Mouse (Mus musculus) thymus, adult 2 months (tissue): Measurements from ENCODE around the gene Plekhb2. TPM values are rescaled to one million over a fixed set of nuclear protein-coding genes. Genes with fewer than 3 reads are reported as not detected.

Experiments
- DNase-seq: peaks from one replicate; pipeline ENCODE4 v3.0.0; 2021
- H3K27ac ChIP-seq: fragments of 200-500 bp; 2 replicates; pipeline ENCODE4 v1.5.1; 2012; ENCODE audit warnings: low read length, control low read depth; ENCODE audit not compliant: control insufficient read depth, insufficient read depth
- H3K27me3 ChIP-seq: fragments of 200-500 bp; 2 replicates; pipeline ENCODE4 v1.6.1; 2012; ENCODE audit warnings: mild to moderate bottlenecking, low read length, moderate library complexity, mixed read lengths; ENCODE audit not compliant: control insufficient read depth, insufficient read depth
- H3K36me3 ChIP-seq: fragments of 200-500 bp; 2 replicates; pipeline ENCODE4 v1.6.1; 2012; ENCODE audit warnings: mild to moderate bottlenecking, low read length, moderate library complexity; ENCODE audit not compliant: control insufficient read depth, insufficient read depth
- H3K4me1 ChIP-seq: fragments of 200-500 bp; replicated peaks from 2 replicates; pipeline ENCODE4 v1.6.1; 2012; ENCODE audit warnings: low read length; ENCODE audit not compliant: control insufficient read depth, insufficient read depth
- H3K4me3 ChIP-seq: fragments of 200-500 bp; 2 replicates; pipeline ENCODE4 v1.5.1; 2012; ENCODE audit warnings: mild to moderate bottlenecking, low read length, control low read depth, moderate library complexity; ENCODE audit not compliant: control insufficient read depth, insufficient read depth
- CTCF ChIP-seq: fragments of 200-500 bp; IDR thresholded peaks from 2 replicates; pipeline ENCODE4 v1.5.1; 2012; ENCODE audit warnings: mild to moderate bottlenecking, control low read depth, low read length, moderate library complexity, borderline replicate concordance; ENCODE audit not compliant: control insufficient read depth, poor library complexity, insufficient read depth; ENCODE audit errors: extremely low read depth
- POLR2A ChIP-seq: fragments of 200-500 bp; IDR thresholded peaks from 2 replicates; pipeline ENCODE4 v1.6.1; 2012; ENCODE audit warnings: mild to moderate bottlenecking, low read length, control low read depth, moderate library complexity; ENCODE audit not compliant: control insufficient read depth, poor library complexity, insufficient read depth; ENCODE audit errors: extremely low read depth
- WGBS: fragments of 180-500 bp; shearing (Covaris S2); methylation state at CpG from one replicate; pipeline ENCODE4 v1.1.7; 2018; 5-methylcytosine and 5-hydroxymethylcytosine counted together
- polyA plus RNA-seq: library from polyadenylated mRNA; depleted of rRNA; stranded (reverse); fragments of >200 nt; gene quantifications from 2 replicates; pipeline ENCODE4 v1.2.3, GENCODE M21; 2012; rRNA removed

Gene Plekhb2
- polyA plus RNA-seq: 48.3 and 52.4 TPM in 2 replicates

DNA sequence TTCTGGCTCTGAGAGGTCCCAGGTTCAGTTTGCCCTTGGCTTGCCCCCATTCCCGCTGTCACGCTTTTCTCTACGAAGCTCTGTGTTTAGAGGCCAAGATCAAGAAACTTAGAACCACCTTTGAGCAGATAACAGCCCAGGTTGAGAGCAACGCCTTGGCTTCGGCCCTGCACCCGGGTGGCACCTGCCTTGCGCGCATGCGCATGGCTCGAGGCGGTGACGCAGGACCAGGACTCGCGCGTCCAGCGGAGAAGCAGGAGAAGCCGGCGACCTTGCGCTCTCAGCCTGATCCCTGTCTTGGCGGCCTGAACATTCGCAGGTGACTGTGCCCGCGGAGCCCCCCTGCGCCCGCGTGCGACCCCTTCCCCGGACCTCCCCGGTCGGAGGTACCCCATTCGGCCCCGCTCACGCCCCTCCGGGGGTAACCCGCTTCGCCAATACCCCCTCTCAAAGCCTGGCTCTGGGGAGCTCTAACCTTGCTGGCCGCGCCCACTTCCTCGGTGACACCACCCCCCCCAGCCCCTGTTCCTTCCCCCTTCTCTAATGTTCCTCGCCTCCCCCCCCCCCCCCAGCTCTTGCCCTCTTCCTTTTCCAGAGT lies at the start of gene Plekhb2:
TSS of gene Plekhb2 (plus strand) at position 232 of the 598 bp plus-strand sequence.
- under 1% methylated on average over 37 of the region's 40 CpGs for WGBS
- H3K27me3 ChIP-seq: no peaks in the 10 kb centered on the region
- peak; percentile 88 for DNase-seq
- H3K4me1 ChIP-seq: peaks cover 18% of the 10 kb centered on the region
- no peaks in the 10 kb centered on the region for H3K36me3 ChIP-seq
- TF ChIP-seq CTCF (0 out of 2 replicates have a peak, but pooled peaks have one; percentile 15), POLR2A (peak; percentile 63; the same call in 1 of the 2 replicates)
- peak within 1 kb of the TSS; percentile 97 for H3K4me3 ChIP-seq
- H3K27ac ChIP-seq: peak within 1 kb of the TSS; percentile 60; the same call in 1 of the 2 replicates

DNA sequence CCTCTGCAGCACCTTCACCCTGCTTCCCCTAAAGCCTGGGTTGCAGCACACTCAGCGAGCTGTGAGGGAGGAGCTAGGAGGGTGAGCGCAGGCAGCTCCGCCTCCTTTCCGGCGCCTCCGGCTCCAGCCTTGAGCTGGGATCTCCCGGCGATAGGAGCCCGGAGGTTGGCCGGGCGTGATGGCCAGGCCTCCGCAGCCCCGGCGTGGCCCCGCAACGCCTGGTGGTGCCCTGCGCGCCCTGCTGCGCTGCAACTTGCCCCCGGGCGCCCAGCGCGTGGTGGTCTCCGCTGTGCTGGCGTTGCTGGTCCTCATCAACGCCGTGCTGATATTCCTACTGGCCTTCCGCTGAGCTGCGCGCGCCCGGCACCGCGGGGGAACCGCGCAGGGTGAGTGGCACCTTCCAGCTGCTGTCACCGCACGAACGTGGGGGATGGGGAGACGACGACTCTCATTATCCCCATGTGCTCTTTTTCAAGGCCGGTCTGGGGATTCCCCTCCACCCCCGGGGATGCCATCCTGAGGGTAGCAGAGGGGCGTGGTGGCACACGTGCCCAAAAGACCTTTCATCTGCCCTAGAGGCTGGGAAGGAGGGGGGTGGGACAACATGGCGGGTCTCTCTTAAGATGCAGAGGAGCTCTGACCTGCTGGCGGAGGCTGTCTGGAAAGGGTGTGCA lies 48.0 kb upstream of the Plekhb2 start:
- Histone ChIP-seq H3K4me3 (peak overlapping the region; percentile 99), H3K4me1 (peaks cover 17% of the 10 kb centered on the region), H3K36me3 (no peaks in the 10 kb centered on the region), H3K27me3 (no peaks in the 10 kb centered on the region), H3K27ac (peak overlapping the region; percentile 29)
- no peak for TF ChIP-seq POLR2A
- peak; percentile 36; the same call in 1 of the 2 replicates for TF ChIP-seq CTCF
- WGBS: under 1% methylated on average over 47 of the region's 47 CpGs
- DNase-seq: peak; percentile 77

DNA sequence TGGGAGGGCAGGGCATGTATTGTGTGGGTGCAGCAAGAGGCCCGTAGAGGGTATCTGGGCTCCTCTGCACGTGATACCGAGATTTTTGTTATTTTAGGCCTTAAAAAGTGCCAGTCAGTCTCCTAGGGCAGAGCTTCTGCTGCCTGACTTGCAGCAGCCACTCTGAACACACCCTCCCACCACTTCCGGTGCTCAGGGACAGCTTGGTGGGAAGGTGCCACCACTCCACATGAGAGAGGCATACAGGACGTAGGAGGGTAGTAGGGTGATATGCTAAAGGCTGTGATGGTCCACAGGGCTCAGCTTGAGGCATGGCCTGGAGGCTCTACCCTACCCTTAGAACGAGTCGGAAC lies 47.5 kb upstream of the Plekhb2 start:
- WGBS: 12% methylated on average over 7 of the region's 7 CpGs
- Histone ChIP-seq H3K4me1 (peaks cover 17% of the 10 kb centered on the region), H3K36me3 (no peaks in the 10 kb centered on the region), H3K27ac (peak overlapping the region; percentile 64), H3K4me3 (peak overlapping the region; percentile 99), H3K27me3 (no peaks in the 10 kb centered on the region)
- DNase-seq: peak; percentile 78
- TF ChIP-seq POLR2A (no peak), CTCF (no peak)

DNA sequence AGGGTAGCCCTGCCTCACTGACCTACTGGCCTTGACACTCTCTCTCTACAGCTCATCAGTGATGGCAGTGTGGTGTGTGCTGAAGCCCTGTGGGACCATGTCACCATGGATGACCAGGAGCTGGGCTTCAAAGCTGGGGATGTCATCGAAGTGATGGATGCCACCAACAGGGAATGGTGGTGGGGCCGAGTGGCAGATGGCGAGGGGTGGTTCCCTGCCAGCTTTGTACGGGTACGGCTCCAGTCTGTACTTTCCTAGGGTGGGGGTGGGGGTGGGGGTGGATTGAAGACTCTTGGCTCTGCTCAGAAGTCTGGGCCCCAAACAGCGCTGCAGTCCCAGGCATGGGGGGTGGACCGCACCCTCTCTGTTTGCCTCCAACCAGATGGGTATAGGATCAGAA lies 44.9 kb upstream of the Plekhb2 start:
- Histone ChIP-seq H3K27ac (no peak overlapping the region), H3K36me3 (no peaks in the 10 kb centered on the region), H3K4me3 (no peak overlapping the region), H3K27me3 (no peaks in the 10 kb centered on the region), H3K4me1 (peaks cover 17% of the 10 kb centered on the region)
- TF ChIP-seq CTCF (no peak), POLR2A (no peak)
- no peak for DNase-seq
- 98% methylated on average over 7 of the region's 7 CpGs for WGBS

DNA sequence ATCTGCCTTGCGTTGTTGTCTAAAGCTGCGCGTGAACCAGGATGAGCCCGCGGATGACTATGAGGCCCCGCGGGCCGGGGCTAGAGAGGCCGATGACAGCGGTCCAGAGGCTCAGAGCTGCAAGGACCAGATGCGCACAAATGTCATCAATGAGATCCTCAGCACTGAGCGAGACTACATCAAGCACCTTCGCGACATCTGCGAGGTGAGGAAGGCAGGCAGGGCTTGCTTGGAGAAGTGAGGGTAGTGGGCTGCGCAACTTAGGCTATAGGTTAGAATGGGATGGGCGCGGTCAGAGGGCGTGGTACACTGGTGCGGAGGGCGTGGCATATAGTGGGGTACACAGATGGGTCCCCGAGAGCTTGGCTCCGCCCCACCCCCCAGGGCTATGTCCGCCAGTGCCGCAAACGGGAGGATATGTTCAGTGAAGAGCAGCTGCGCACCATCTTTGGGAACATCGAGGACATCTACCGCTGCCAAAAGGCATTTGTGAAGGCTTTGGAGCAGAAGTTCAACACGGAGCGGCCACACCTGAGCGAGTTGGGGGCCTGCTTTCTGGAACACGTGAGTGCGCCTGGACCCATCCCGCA lies 43.8 kb upstream of the Plekhb2 start:
- 94% methylated on average over 35 of the region's 35 CpGs for WGBS
- no peak overlapping the region for H3K27ac ChIP-seq
- TF ChIP-seq POLR2A (no peak), CTCF (no peak)
- peaks cover 17% of the 10 kb centered on the region for H3K4me1 ChIP-seq
- no peaks in the 10 kb centered on the region for H3K27me3 ChIP-seq
- no peak overlapping the region for H3K4me3 ChIP-seq
- DNase-seq: no peak
- H3K36me3 ChIP-seq: no peaks in the 10 kb centered on the region

DNA sequence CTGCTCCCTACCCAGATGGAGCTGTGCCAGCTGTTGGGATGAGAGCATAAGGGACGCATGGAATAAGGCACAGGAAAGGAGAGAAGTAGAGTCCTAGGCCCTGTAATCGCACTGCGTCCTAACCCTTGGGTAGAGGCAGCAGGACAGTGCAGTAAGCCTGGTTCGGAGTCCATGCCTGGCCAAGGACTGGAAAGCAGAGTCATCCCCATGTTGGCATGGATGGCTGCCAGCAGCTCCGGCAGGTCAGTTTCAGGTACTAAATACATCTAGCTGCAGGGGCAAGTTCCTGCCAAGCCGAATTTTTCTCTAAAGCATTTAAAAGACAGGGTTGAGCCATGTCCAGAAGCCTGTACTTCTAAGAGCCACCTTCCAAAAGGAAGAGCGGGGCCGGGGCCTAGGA lies 41.3 kb upstream of the Plekhb2 start:
- peaks cover 1% of the 10 kb centered on the region for H3K4me1 ChIP-seq
- H3K36me3 ChIP-seq: peaks cover 5% of the 10 kb centered on the region; the same call in 1 of the 2 replicates
- no peak overlapping the region for H3K4me3 ChIP-seq
- no peaks in the 10 kb centered on the region for H3K27me3 ChIP-seq
- no peak for DNase-seq
- no peak overlapping the region for H3K27ac ChIP-seq
- TF ChIP-seq POLR2A: no peak
- TF ChIP-seq CTCF: no peak
- WGBS: 97% methylated on average over 8 of the region's 8 CpGs
